Mouse (Mus musculus) kidney, adult 2 months (tissue): ENCODE results near the gene Plekhg6.

Source experiments
- CTCF ChIP-seq: fragments of 200-500 bp; conservative IDR thresholded peaks from 2 replicates; pipeline ENCODE4 v1.5.1; 2011; ENCODE audit warnings: low read depth, mild to moderate bottlenecking, control low read depth, low read length, moderate library complexity, mixed read lengths; ENCODE audit not compliant: insufficient read depth, insufficient read length
- POLR2A ChIP-seq: fragments of 200-500 bp; IDR thresholded peaks from one replicate; pipeline ENCODE4 v1.6.1; 2011; ENCODE audit warnings: low read depth, low read length, control low read depth

DNA sequence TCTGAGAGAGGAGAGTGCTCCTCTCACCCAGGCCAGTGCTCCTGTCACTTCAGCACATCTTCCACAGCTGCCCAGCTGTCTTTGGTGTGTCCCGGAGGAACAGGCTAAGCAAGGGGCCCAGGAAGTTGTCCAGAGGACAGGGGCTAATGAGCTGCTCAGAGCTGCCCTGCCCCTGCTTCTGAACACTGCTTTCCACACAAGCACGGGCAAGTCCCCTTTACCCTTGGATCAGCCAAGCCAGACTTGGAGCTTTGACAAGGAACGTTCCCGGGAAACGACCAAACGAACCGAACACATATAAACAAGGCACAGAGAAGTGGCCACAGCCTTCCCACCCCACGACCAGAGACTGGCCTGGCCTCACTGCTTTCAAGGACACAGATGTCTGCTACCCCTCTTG lies 36.5 kb downstream of the Plekhg6 start:
- no peak for TF ChIP-seq CTCF
- TF ChIP-seq POLR2A: no peak
